Mouse (Mus musculus) left cerebral cortex, adult 8-10 months (tissue): ENCODE measurements around the gene Spc24. TPM values are rescaled to one million over a fixed set of nuclear protein-coding genes. Genes with fewer than 3 reads are reported as not detected.

Experiments
- DNase-seq, 2 experiments: peaks; one replicate each; pipeline ENCODE4 v3.0.0; 2022; ENCODE audit warnings: low spot score in 2 of 2
- microRNA-seq, 2 experiments: library from miRNA; unstranded; fragments of <30 nt; microRNA quantifications; one replicate each; pipeline ENCODE4 v1.2.0; 2022
- total RNA-seq, 4 experiments: library from RNA; stranded (reverse); gene quantifications; 2 replicates each; pipeline ENCODE4 v1.2.4; 2022

Gene Spc24
- total RNA-seq, 4 experiments from 2014 or later = 2.0 to 2.5 (median 2.2) TPM

GRCm38 (mm10) chr9:21717015-21717414, 43.1 kb downstream of the Spc24 start:
- DNase-seq = no peak

DNA sequence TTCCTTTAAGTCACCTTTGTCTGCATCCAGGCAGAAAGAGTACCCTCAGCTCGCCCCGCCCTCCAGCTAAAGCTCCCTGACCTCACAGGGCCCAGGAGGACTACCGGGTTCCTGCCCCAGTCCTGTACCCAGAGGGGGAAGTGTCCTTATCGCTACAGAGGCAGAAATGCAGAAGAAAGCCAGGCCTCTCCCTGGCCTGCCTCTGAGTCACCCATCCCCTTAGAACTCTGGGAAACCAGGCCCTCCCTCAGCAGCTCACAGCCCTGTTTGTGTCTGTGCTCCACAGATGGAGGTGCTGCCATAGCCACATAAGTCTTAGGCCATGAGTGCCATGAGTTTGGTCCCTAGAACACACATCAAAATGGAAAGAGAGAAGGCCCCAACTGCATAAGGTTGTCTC, 44.8 kb downstream of the Spc24 start:
- no peak for DNase-seq

- no peak for DNase-seq
Measured at GRCm38 (mm10) chr9:21709340-21709739, 50.8 kb downstream of the Spc24 start.

DNA sequence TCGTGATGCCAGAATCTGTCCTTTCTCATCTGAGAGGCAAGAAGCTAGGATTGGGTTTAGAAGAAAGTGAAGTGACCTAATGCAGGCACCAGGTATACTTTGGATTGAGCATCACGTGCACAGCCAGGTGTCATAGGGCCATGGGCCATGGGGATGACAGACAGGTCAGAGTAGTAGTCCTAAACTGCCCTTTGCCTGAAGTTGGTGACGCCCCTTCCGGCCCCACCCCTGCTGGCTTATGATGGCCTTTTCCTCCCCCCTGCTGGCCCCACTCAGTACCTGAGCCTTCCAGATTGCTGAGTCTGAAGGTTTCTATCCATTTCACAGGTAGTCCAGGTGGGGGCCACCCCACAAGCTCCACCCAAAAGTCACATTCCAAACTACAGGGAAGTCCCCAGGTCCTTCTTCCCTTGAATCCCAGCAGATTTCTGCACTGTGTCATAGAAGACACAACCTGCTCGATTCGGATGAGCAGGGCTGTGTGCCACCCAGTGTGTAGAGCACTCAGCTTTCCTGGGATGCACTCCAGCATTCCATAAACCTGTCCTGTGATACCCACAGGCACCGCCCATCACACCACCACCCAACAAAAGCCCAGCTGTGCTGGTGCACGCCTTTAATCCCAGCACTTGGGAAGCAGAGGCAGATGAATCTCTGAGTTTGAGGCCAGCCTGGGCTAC, 53.4 kb downstream of the Spc24 start:
- no peak for DNase-seq

DNA sequence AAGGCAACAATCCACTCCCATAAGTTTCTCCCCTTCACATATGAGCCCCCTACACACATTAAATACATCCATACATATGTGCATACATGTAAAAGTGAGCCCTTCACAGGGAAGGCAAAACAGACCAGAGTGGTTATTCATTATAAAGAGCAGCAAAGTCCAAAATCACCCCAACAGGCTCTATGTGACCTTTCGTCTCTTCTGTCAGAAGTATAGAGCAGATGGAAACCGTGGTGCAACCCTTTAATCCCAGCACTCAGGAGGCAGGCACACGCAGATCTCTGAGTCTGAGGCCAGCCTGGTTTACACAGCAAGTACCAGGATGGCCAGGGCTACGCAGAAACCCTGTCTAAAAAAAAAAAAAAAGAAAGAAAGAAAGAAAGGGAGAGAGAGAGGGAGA, 54.0 kb downstream of the Spc24 start:
- no peak for DNase-seq

Small RNA genes lying within 50 kb of the gene (microRNA-seq; reads per million reads assigned to microRNA genes)
- gene Mir7083 = 4.4 to 4.6 reads per million in 2 experiments

Other genes with a start within 250 kb of the Spc24 start
- under 1 TPM in 3 of 4 experiments, not detected in 1; 0.27 to 0.68 (median 0.41) TPM for gene AB124611, start 234.1 kb downstream of the Spc24 start, total RNA-seq
- 10 to 100 TPM; 76.4 to 91.3 (median 83.1) TPM for gene Carm1, start 213.4 kb downstream of the Spc24 start, total RNA-seq
- gene Timm29, start 167.6 kb downstream of the Spc24 start, total RNA-seq = 10 to 100 TPM; 52.8 to 64.0 (median 54.5) TPM
- 10 to 100 TPM; 20.7 to 25.4 (median 22.7) TPM for gene Yipf2, start 167.5 kb downstream of the Spc24 start, total RNA-seq
- 100 to 1,000 TPM in 2 of 4 experiments, 10 to 100 TPM in 2; 96.5 to 103 (median 99.6) TPM for gene Smarca4, start 144.1 kb downstream of the Spc24 start, total RNA-seq
- gene Ldlr, start 36.8 kb downstream of the Spc24 start, total RNA-seq = 10 to 100 TPM; 23.7 to 32.4 (median 28.6) TPM
- gene Kank2, start 38.4 kb upstream of the Spc24 start, total RNA-seq = 10 to 100 TPM in 1 of 4 experiments, 1 to 10 TPM in 3; 9.1 to 10.9 (median 9.6) TPM
- not detected for gene Angptl8, start 75.2 kb upstream of the Spc24 start, total RNA-seq
- 10 to 100 TPM; 14.6 to 19.8 (median 16.8) TPM for gene Dock6, start 92.3 kb upstream of the Spc24 start, total RNA-seq
- gene Rab3d, start 157.9 kb upstream of the Spc24 start, total RNA-seq = 10 to 100 TPM; 10.7 to 15.7 (median 13.5) TPM
- gene Ccdc159, start 167.2 kb upstream of the Spc24 start, total RNA-seq = 10 to 100 TPM; 12.9 to 19.5 (median 16.0) TPM
- 10 to 100 TPM; 36.3 to 42.6 (median 39.4) TPM for gene Tmem205, start 167.3 kb upstream of the Spc24 start, total RNA-seq
- 100 to 1,000 TPM; 133 to 152 (median 147) TPM for gene Plppr2, start 176.7 kb upstream of the Spc24 start, total RNA-seq
- gene Swsap1, start 195.5 kb upstream of the Spc24 start, total RNA-seq = 10 to 100 TPM; 13.2 to 15.0 (median 14.8) TPM
- 10 to 100 TPM; 12.9 to 15.3 (median 14.4) TPM for gene Epor, start 203.2 kb upstream of the Spc24 start, total RNA-seq
- 1 to 10 TPM; 2.7 to 4.4 (median 3.2) TPM for gene Rgl3, start 229.1 kb upstream of the Spc24 start, total RNA-seq
- gene Ccdc151, start 242.3 kb upstream of the Spc24 start, total RNA-seq = 1 to 10 TPM; 6.6 to 9.2 (median 6.7) TPM
- 10 to 100 TPM; 89.5 to 94.0 (median 91.8) TPM for gene Prkcsh, start 242.5 kb upstream of the Spc24 start, total RNA-seq